Mouse (Mus musculus) thymus, postnatal 4 days (tissue): ENCODE measurements around the gene Eddm3b.

Experiments used
- DNase-seq: peaks from one replicate; pipeline ENCODE4 v3.0.0; 2021

Gene Eddm3b

DNA sequence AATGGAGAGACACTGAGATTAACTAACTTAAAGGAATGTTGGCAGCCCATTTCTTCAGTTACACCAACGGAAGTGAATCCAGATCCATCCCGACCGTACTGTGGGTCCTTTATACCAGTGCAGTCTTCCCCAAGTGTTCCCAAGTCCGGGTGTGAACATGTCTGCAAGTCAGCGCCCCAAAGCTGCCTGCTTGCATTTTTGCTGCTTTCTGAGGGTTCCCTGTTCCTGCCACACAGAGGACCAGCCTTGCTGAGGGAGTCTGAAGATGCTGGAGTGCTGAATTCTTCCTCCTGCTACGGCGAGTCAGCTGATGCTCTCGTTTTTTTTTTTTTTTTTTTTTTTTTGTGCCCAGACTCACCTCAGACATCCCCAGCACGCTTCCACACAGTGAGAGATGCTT, 19.3 kb upstream of the Eddm3b start:
- no peak for DNase-seq

DNA sequence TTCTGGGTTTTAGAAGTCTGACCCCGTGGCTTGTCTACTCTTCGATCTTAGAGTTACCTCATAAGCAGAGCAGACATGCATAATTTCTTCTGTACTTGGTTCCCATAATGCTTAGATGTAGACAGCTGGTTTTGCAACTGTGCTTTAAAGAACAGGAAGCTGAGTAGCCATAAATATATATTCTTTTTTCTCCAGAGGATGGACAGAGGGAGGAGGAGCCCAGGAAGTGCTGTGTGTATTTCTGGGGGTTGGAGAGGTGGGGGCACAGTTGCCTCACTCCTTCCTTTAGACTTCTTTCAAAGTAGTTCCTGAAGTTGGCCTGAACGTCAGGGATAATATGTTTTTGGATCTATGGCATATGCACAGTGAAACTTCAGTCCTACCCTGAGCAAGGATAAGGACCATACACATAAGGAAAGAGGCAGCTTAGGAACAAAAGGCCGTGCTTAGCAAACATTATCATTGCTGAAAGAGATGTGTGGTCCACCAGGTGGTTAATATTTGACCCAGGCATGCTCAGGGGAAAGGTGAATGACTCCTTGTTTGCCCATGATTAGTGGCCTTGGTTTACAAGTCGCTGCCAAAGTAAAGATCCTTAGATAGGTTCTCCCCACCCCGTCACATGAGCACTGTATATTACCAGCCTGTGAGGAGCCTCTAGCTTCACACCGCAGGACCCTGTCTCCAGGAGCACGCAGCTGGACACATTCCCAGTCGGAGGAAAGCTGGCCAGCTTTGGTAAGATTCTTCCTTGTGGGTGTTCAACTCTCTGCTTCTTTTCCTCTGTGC, 18.3 kb upstream of the Eddm3b start:
- no peak for DNase-seq

- peak; percentile 67 for DNase-seq
Measured at GRCm38 (mm10) chr14:51098300-51098699, 15.9 kb upstream of the Eddm3b start.

GRCm38 (mm10) chr14:51098921-51099320, 15.3 kb upstream of the Eddm3b start:
- DNase-seq = no peak

DNA sequence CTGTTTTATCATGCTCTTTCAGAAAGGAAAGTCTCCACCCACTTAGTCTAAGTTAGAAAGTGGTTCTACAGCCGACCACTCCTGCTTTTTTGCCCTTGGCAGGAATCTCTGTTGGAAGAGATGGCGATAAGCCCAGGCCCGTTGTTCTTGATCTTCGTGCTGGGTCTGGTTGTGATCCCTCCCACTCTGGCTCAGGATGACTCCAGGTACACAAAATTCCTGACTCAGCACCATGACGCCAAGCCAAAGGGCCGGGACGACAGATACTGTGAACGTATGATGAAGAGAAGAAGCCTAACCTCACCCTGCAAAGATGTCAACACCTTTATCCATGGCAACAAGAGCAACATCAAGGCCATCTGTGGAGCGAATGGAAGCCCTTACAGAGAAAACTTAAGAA, 12.9 kb upstream of the Eddm3b start:
- no peak for DNase-seq

- peak; percentile 84 for DNase-seq
Measured at GRCm38 (mm10) chr14:51103217-51103616, 11.0 kb upstream of the Eddm3b start.

DNA sequence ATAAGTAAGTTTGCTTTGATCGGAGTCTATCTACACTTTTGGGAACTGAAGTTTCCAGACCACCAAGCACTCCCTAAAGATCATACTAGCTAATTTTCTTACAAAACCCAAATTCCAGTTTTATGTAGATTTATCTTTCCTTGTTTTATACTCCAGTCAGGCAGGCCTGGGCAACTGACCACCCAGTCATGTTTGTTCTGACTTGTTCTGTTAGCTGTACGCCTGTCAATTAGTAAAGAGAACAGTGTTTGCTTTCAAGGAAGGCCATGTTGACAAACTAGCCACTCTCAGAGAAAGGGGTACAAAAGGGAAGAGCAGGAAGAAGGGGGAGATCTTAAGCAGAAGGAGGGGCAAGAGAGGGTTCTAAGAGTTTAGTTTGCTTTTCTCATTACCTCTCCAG, 9.9 kb upstream of the Eddm3b start:
- DNase-seq = no peak

GRCm38 (mm10) chr14:51106449-51106967, 7.7 kb upstream of the Eddm3b start:
- no peak for DNase-seq

DNA sequence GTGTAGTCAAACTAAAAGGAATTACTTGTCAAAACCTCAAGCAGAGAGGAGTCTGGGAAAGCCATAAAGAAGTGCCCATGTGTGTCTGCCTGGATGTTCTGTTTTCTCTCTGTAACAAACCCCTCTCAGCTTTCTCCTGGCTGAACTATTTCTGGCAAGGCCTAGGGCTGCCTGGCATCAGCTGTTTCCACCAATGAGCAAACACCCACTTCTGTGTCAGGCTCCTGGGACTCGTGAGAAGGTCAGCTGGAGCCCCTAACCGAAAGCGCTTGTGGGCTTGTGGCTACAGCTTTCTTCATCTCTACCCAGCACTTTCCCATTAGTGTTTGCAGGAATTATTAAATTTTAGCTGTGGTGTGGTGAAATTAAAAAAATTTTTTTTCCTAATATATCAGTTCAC, 2.3 kb upstream of the Eddm3b start:
- DNase-seq = no peak

- no peak for DNase-seq
Measured at GRCm38 (mm10) chr14:51113476-51113875, 750 bp upstream of the Eddm3b start.

DNA sequence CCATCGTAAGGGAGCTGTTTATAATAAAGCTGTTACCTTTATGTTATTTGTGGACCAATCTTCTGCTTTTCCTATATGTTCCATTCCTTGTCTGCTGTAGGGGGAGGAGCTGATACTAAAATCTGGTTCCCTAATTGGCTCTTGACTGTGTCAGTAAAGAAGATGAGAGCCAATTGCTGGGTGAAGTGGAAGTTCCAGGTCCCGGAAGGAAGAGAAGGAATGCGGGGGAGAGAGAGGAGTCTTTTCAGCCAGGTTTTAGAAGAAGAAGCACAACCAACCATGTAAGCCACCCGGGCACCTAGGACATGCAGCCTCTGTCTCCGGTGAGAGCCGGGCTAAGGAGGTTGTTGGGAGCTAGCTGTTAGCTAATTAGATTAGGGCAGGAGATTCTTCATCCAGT, 11.5 kb downstream of the Eddm3b start:
- DNase-seq = no peak

DNA sequence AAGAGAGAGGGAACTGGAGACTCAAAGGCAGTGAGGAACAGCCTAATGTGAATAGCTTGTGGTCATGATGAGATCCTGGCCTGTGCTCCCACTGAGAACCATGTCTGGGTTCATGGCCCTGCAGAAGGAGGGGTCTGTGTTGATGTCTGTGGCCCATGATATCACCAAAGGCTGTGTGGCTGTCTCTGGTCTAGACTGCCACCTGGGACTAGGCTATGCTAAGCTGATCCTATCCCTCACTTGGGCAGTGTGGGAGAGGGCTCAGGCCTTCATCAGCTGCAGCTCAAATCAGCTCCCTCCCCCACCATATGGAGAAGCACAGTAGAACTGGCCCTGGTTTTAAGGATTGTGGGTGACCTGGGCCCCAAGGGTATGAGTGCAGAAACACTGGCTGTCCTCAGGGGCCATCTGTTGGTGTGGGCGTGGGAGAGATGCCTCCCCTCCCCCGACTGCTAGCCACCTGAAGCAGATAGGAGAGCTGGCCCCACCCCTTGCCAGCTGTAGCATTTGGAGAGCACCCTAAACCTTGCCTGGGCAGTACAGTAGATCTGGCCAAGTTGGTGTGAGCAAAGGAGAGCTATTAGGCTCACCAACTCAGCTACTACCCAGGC, 13.5 kb downstream of the Eddm3b start:
- no peak for DNase-seq

- no peak for DNase-seq
Measured at GRCm38 (mm10) chr14:51128775-51129623, 14.8 kb downstream of the Eddm3b start.

GRCm38 (mm10) chr14:51129624-51129975, 15.4 kb downstream of the Eddm3b start:
- DNase-seq = no peak

DNA sequence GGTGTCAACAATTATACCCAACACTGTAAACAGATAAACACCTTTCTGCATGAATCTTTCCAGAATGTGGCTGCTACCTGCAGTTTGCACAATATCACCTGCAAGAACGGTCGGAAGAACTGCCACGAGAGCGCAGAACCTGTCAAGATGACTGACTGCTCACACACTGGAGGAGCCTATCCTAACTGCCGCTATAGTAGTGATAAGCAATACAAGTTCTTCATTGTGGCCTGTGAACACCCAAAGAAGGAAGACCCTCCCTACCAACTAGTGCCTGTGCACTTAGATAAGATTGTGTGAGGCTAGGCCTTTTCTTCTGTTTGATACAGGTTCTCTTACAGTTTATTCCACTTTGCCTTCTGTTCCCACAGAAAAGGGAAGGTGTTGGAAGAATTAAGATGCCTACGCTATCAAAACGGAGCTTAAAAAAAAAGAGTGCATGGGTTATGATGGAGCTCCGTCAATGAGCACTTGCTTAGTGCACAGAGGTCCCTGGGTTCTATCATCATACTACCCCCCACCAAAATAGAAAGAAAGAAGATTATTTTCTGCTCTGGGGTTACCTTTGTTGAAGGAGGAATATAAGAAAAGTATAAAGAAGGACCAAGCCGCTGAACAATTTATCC, 16.2 kb downstream of the Eddm3b start:
- no peak for DNase-seq

GRCm38 (mm10) chr14:51131086-51131815, 17.0 kb downstream of the Eddm3b start:
- DNase-seq = no peak

- no peak for DNase-seq
Measured at GRCm38 (mm10) chr14:51132372-51132771, 18.1 kb downstream of the Eddm3b start.

DNA sequence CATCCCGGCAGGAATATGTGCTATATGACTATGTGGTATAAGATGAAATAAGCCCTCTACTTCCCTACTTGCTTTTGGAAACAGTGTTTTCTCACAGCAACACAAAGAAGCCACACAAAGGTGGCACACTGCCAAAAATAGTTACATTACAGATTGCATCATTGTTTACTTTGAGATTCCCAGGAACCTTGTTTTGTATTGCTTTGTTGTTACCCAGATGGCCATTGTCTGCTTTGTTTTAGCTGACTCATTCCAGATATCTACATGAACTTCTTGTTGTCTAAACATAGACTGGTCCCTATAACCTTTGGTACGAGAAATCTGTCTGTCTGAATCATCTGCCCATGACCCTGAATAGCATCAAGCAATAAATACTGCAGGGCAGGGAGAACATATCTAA, 26.1 kb downstream of the Eddm3b start:
- no peak for DNase-seq

DNA sequence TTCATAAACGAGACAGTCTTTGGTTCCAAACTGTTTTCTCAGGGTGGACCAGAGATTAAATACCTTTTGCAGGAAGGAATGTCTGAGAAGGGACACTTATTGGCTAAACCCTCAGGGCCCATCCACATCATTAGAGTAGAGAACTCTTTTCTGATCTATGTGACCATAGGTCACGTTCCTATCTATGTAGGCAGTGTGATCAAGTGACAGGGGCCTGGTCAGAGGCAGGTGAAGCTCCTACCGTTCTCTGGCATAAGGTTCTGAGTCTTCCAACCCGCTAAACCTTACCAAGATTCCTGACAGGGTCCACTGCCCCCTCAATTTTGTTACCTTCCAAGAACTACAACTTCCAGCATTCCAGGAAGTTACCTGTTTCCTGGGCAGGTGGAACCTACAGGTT, 27.9 kb downstream of the Eddm3b start:
- no peak for DNase-seq

GRCm38 (mm10) chr14:51142568-51142967, 28.3 kb downstream of the Eddm3b start:
- no peak for DNase-seq

DNA sequence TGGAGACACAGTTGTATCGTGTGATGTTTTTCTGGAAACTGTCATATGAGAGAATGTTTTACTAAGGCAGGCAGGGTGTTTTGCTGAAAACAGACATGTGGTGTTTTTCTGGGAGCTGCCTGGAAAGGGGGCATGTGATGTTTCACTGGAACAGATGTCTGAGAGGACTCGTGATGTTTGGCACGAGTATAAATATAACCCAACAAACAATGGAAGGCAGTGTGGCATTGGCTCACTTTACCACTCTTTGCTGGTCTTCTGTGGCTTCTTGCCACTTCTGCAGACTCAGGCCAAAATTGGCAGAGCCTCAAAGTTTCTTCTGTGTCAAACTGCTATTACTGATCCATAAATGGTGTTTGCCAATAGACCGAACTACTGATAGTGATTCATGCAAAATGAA, 29.1 kb downstream of the Eddm3b start:
- DNase-seq = no peak

- no peak for DNase-seq
Measured at GRCm38 (mm10) chr14:51143937-51144336, 29.7 kb downstream of the Eddm3b start.
